Mouse (Mus musculus) lung, embryonic 16.5 days (tissue): ENCODE measurements around the gene Tsks. TPM values are rescaled to one million over a fixed set of nuclear protein-coding genes. Genes with fewer than 3 reads are reported as not detected.

ENCODE experiments used
- ATAC-seq: fragments of 200-750 bp; cut with Nextera tagmentation; 2 replicates; pipeline ENCODE4 v1.8.0; 2017; ENCODE audit warnings: low read depth, mild to moderate bottlenecking, moderate library complexity
- H3K27ac ChIP-seq: fragments of 300-500 bp; sonication (generic); 2 replicates; pipeline ENCODE4 v1.5.1; 2014; ENCODE audit warnings: mild to moderate bottlenecking, control low read depth, low read length
- H3K27me3 ChIP-seq: fragments of 300-500 bp; sonication (generic); 2 replicates; pipeline ENCODE4 v1.6.1; 2014; ENCODE audit warnings: low read depth, low read length, mixed read lengths; ENCODE audit not compliant: control insufficient read depth, insufficient read depth
- H3K36me3 ChIP-seq: fragments of 300-500 bp; sonication (generic); 2 replicates; pipeline ENCODE4 v1.6.1; 2014; ENCODE audit warnings: low read length; ENCODE audit not compliant: control insufficient read depth, insufficient read depth
- H3K4me1 ChIP-seq: fragments of 300-500 bp; sonication (generic); replicated peaks from 2 replicates; pipeline ENCODE4 v1.6.1; 2014; ENCODE audit warnings: low read length, mixed read lengths; ENCODE audit not compliant: control insufficient read depth, insufficient read depth
- H3K4me2 ChIP-seq: fragments of 300-500 bp; sonication (generic); 2 replicates; pipeline ENCODE4 v1.6.1; 2014; ENCODE audit warnings: low read depth, low read length, control low read depth
- H3K4me3 ChIP-seq: fragments of 300-500 bp; sonication (generic); 2 replicates; pipeline ENCODE4 v1.5.1; 2014; ENCODE audit warnings: mild to moderate bottlenecking, low read length, control low read depth
- H3K9ac ChIP-seq: fragments of 300-500 bp; sonication (generic); 2 replicates; pipeline ENCODE4 v1.6.1; 2014; ENCODE audit warnings: low read length, control low read depth
- H3K9me3 ChIP-seq: fragments of 300-500 bp; sonication (generic); 2 replicates; pipeline ENCODE4 v1.6.1; 2016; ENCODE audit warnings: low read length; ENCODE audit not compliant: control insufficient read depth
- WGBS: fragments of 180-500 bp; shearing (Covaris S2); extraction: QIAGEN DNeasy Blood & Tissue Kit; methylation state at CpG from one replicate; pipeline ENCODE4 v1.1.7; 2014; 5-methylcytosine and 5-hydroxymethylcytosine counted together
- polyA plus RNA-seq: library from polyadenylated mRNA; unstranded; fragments of >200 nt; fragmentation: Nextera tagmentation; extraction: Ambion mirVana; gene quantifications from 2 replicates; pipeline ENCODE4 v1.2.1, GENCODE M21; 2015

Tsks gene
- polyA plus RNA-seq, 1 experiment from 2014 or later: 0.15 TPM

DNA sequence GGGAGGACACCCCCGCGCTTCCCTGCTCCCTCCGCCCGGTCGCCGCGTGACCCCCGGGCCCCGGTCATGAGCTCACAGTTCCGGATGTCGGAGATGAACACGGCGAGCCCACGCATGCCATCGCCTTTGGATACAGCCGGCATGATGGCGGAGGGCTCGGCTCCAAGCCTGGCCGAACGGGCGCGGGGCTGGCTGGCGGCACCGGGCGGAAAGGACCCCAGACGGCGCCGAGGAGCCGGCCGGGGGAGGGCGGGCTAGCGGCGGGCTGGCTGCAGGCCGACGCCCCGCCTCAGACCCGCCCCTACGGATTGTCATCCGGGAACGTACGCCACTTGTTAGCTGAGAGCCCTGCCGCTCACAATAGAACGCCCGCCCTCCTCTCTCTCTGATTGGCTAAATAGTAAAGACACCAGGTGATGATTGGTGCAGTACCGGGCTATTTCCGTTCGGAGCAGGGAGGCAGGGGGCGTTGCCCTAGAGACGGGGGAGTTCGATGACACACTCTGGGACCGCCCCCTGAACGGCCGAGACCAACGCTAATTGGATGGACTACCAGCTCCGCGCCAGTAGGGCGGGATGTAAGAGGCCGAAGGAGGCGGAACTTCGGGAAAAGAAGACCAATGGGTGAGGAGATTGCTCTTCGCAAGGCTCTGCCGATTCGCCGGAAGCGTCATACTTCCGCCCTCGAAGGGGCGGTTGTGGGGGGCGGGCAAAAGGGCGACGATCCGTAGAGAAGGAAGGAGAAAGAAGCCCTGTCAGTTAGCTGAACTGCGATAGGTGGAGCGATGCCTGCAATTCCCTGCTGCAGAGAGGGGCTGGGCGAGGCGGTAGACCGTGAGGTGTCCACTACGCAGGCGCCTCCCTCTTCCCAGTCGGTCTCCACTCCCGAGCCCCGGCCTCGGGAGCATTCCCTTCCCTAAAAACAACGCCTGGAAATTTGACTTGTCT is 13.5 kb upstream of the Tsks start, which contains the start of gene Ap2a1:
Gene Ap2a1 (minus strand): TSS at position 293 of the 948 bp plus-strand sequence.
- Histone ChIP-seq H3K27ac (peak within 1 kb of the TSS; percentile 91), H3K9me3 (no peaks in the 10 kb centered on the region), H3K4me3 (peak within 1 kb of the TSS; percentile 95), H3K9ac (peak within 1 kb of the TSS; percentile 95), H3K4me2 (peak within 1 kb of the TSS; percentile 68), H3K27me3 (no peaks in the 10 kb centered on the region), H3K4me1 (peaks cover 14% of the 10 kb centered on the region), H3K36me3 (peaks cover 6% of the 10 kb centered on the region)
- peak; percentile 98 for ATAC-seq
- under 1% methylated on average over 83 of the region's 84 CpGs for WGBS

DNA sequence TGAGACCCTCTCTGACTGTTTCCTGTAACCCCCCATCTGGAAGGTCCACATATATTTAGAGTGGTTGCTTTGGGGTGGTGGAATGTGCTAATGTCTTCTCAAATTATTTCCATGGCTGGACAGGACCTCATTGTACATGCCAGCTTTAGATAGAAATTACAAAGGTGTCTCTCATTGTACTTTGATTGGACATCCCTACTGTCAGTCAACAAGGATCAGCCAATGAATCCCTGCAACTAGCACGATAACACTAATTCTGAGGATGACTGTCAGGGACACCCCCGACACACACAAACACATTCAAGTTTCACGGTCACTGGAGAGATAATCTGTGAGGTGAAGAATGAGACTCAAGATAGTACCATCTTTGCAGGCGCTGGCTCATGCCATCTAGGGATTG is 4.3 kb upstream of the Tsks start:
- ATAC-seq: no peak
- H3K9ac ChIP-seq: no peak overlapping the region
- H3K36me3 ChIP-seq: no peaks in the 10 kb centered on the region
- no peaks in the 10 kb centered on the region for H3K4me1 ChIP-seq
- no peak overlapping the region for H3K4me2 ChIP-seq
- WGBS: 83% methylated on average over 4 of the region's 4 CpGs
- peaks cover 3% of the 10 kb centered on the region; the same call in 1 of the 2 replicates for H3K9me3 ChIP-seq
- H3K27ac ChIP-seq: no peak overlapping the region
- H3K27me3 ChIP-seq: no peaks in the 10 kb centered on the region
- H3K4me3 ChIP-seq: no peak overlapping the region

DNA sequence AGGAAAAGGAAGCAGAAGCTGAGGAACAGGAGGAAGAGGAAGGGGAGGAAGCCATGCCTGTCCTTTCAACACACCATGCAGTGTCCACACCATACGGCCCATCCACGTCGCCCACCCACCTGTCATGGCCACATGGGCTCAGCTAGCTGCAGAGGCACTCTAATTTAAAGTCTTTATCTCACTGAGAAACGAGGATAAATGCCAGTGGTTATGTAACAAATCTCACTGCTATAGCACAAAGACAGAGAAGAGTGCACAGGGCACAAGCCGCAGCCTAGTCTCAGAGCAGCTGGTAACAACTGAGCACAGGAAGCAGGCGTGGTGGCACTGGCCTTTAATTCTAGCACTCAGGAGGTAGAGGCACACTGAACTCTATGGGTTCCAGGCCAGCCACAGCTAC is 6.9 kb downstream of the Tsks start:
- H3K27me3 ChIP-seq: peaks cover 16% of the 10 kb centered on the region
- no peaks in the 10 kb centered on the region for H3K9me3 ChIP-seq
- WGBS: 64% methylated on average over 6 of the region's 6 CpGs
- no peaks in the 10 kb centered on the region for H3K36me3 ChIP-seq
- peaks cover 11% of the 10 kb centered on the region for H3K4me1 ChIP-seq
- H3K9ac ChIP-seq: no peak overlapping the region
- no peak for ATAC-seq
- no peak overlapping the region for H3K4me2 ChIP-seq
- no peak overlapping the region for H3K4me3 ChIP-seq
- H3K27ac ChIP-seq: no peak overlapping the region

DNA sequence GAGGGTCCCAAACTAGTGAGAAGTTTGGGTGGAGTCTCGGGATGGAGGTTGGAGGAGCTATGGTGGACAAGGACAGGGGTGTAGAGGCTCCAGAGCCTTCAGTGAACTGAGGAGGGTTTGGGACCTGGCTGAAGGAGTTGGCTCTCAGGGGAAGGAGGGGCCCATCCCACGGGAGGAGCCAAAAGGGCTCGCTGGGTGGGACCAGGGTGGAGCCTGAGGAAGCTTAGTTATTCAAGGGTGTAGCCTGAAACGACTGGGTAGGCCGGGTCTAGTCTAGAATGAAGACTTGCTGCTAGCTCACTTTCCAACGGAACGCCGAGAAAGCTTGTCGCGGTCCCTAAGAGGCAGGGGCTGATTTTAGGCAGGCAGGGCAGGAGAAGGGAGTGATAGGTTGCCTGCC is 9.0 kb downstream of the Tsks start:
- H3K36me3 ChIP-seq: no peaks in the 10 kb centered on the region
- peak overlapping the region; percentile 67 for H3K4me3 ChIP-seq
- H3K27me3 ChIP-seq: peaks cover 16% of the 10 kb centered on the region
- peak overlapping the region; percentile 89 for H3K27ac ChIP-seq
- WGBS: 1% methylated on average over 10 of the region's 10 CpGs
- H3K4me2 ChIP-seq: peak overlapping the region; percentile 98
- peak; percentile 93 for ATAC-seq
- peak overlapping the region; percentile 77 for H3K9ac ChIP-seq
- H3K9me3 ChIP-seq: no peaks in the 10 kb centered on the region
- peaks cover 11% of the 10 kb centered on the region for H3K4me1 ChIP-seq

DNA sequence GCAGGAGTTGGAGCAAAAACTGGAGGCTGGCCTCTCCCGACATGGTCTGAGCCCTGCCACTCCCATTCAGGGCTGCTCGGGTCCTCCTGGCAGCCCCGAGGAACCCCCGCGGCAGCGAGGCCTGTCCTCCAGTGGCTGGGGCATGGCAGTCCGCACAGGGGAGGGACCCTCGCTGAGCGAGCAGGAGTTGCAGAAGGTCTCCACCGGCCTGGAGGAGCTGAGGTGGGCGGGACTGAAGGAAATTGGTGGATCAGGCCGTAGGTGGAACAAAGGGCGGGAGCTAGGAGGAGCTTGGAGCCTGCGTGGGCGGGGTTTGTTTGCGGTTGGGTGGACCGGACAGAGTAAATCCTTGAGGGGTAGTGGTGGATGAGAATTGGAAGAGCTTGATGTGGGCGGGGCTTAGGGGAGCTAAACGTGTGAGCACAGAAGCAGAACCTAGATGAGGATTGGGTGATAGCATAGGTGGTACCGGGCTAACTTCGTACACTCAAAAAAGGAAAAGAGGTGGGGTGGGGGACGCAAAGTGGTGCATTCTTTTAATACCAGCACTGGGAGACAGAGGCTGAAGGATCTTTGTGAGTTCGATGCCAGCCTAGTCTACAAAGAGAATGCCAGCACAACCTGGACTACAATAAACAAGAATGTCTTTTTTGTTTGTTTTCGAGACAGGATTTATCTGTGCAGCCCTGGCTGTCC is 9.8 kb downstream of the Tsks start:
- peak overlapping the region; percentile 77 for H3K9ac ChIP-seq
- peaks cover 11% of the 10 kb centered on the region for H3K4me1 ChIP-seq
- H3K27me3 ChIP-seq: peaks cover 16% of the 10 kb centered on the region
- 5% methylated on average over 24 of the region's 24 CpGs for WGBS
- peak overlapping the region; percentile 67 for H3K4me3 ChIP-seq
- no peaks in the 10 kb centered on the region for H3K36me3 ChIP-seq
- H3K9me3 ChIP-seq: no peaks in the 10 kb centered on the region
- H3K27ac ChIP-seq: peak overlapping the region; percentile 89
- H3K4me2 ChIP-seq: peak overlapping the region; percentile 98
- ATAC-seq: peak; percentile 93

DNA sequence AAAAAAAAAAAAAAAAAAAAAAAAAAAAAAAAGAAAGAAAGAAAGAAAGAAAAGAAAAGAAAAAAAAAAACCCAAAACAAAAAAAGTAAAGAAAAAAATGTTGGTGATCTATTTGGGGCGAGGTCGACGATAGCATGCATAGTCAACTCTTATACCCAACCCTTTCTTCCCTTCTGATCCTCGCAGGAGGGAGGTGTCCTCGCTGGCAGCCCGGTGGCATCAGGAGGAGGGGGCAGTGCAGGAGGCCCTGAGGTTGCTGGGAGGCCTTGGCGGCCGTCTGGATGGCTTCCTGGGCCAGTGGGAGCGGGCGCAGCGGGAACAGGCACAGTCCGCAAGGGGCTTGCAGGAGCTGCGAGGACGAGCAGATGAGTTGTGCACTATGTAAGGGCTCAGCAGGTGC is 10.6 kb downstream of the Tsks start:
- Histone ChIP-seq H3K9me3 (no peaks in the 10 kb centered on the region), H3K4me3 (no peak overlapping the region)
- WGBS: 64% methylated on average over 14 of the region's 14 CpGs

DNA sequence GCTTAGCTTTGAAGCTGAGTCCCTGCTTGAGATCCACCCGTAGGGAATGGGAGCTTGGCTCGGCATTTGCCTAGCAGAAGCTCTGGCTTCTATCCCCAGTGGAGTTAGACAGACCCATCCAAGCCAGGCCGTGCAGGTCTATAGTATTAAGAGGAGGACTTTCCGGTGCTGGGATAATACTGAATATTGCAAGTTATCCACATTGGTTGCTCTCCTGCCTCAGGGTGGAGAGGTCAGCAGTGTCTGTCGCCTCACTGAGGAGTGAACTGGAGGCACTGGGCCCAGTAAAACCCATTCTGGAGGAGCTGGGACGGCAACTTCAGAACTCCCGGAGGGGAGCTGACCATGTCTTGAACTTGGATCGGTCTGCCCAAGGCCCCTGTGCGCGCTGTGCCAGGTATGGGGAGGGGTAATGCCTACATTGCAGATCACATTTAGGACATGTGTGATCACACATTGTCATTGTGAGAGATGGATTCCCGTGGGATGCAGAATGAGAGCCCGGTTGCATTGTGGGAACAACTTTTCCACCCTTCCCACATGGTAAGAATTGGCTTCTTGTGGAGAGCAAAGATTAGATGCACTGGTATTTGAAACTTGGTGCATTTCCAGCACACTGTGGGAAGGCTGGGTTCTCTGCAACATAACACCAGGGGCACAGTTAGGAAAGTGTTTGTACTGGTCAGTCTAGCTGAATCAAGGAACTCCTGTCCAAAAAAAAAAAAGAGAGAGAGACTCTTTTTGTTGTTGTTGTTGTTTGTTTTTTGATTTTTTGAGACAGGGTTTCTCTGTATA is 11.3 kb downstream of the Tsks start:
- H3K4me3 ChIP-seq: no peak overlapping the region
- no peak for ATAC-seq
- peaks cover 16% of the 10 kb centered on the region for H3K27me3 ChIP-seq
- peaks cover 11% of the 10 kb centered on the region for H3K4me1 ChIP-seq
- WGBS: 80% methylated on average over 12 of the region's 12 CpGs
- no peak overlapping the region for H3K27ac ChIP-seq
- H3K9ac ChIP-seq: no peak overlapping the region
- H3K9me3 ChIP-seq: no peaks in the 10 kb centered on the region
- no peaks in the 10 kb centered on the region for H3K36me3 ChIP-seq
- no peak overlapping the region for H3K4me2 ChIP-seq

More for the DNA sequence above, 10.6 kb downstream of the Tsks start:
- Histone ChIP-seq H3K4me2 (no peak overlapping the region), H3K9ac (no peak overlapping the region), H3K36me3 (no peaks in the 10 kb centered on the region), H3K4me1 (peaks cover 11% of the 10 kb centered on the region), H3K27me3 (peaks cover 16% of the 10 kb centered on the region), H3K27ac (no peak overlapping the region)
- ATAC-seq: no peak

DNA sequence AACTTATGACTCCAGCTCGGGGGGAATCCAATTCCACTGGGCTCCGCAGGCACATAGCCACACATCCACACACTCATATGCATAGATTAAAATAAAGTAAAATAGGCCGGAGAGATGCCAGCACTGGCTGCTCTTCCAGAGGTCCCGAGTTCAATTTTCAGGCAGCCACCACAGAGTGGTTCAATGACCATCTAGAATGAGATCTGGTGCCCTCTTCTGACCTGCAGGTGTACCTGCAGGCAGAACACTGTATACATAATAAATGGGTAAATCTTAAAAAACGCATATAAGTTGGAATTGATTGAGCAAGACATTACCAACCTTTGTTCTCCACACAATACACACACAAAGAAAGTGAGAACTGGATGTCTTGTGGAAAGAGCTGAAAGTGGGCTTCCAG is 12.6 kb downstream of the Tsks start:
- H3K27me3 ChIP-seq: peaks cover 9% of the 10 kb centered on the region
- no peak overlapping the region for H3K4me2 ChIP-seq
- H3K36me3 ChIP-seq: no peaks in the 10 kb centered on the region
- H3K9ac ChIP-seq: no peak overlapping the region
- H3K4me3 ChIP-seq: no peak overlapping the region
- WGBS: 47% methylated on average over 5 of the region's 5 CpGs
- no peak overlapping the region for H3K27ac ChIP-seq
- peaks cover 11% of the 10 kb centered on the region for H3K4me1 ChIP-seq
- H3K9me3 ChIP-seq: no peaks in the 10 kb centered on the region
- ATAC-seq: no peak
